Mouse (Mus musculus) lung, embryonic 14.5 days (tissue): ENCODE measurements around the gene Stk39. TPM values are rescaled to one million over a fixed set of nuclear protein-coding genes. Genes with fewer than 3 reads are reported as not detected.

Source experiments
- ATAC-seq: fragments of 200-750 bp; cut with Nextera tagmentation; 2 replicates; pipeline ENCODE4 v1.8.0; 2017; ENCODE audit warnings: mild to moderate bottlenecking, moderate TSS enrichment, moderate library complexity; ENCODE audit not compliant: insufficient read depth
- DNase-seq: peaks from one replicate; pipeline ENCODE4 v3.0.0-alpha.2; 2015
- H3K27ac ChIP-seq: fragments of 300-500 bp; sonication (generic); 2 replicates; pipeline ENCODE4 v1.5.1; 2014; ENCODE audit warnings: low read depth, mild to moderate bottlenecking, moderate library complexity
- H3K27me3 ChIP-seq: fragments of 300-500 bp; sonication (generic); 2 replicates; pipeline ENCODE4 v1.6.1; 2014; ENCODE audit warnings: low read length, control low read depth; ENCODE audit not compliant: insufficient read depth
- H3K36me3 ChIP-seq: fragments of 300-500 bp; sonication (generic); 2 replicates; pipeline ENCODE4 v1.6.1; 2014; ENCODE audit warnings: control low read depth; ENCODE audit not compliant: insufficient read depth
- H3K4me1 ChIP-seq: fragments of 300-500 bp; sonication (generic); 2 replicates; pipeline ENCODE4 v1.6.1; 2014; ENCODE audit warnings: antibody characterized with exemption, control low read depth; ENCODE audit not compliant: insufficient read depth
- H3K4me2 ChIP-seq: fragments of 300-500 bp; sonication (generic); 2 replicates; pipeline ENCODE4 v1.6.1; 2014; ENCODE audit warnings: mild to moderate bottlenecking
- H3K4me3 ChIP-seq: fragments of 300-500 bp; sonication (generic); 2 replicates; pipeline ENCODE4 v1.5.1; 2014; ENCODE audit warnings: low read depth, low read length
- H3K9ac ChIP-seq: fragments of 300-500 bp; sonication (generic); 2 replicates; pipeline ENCODE4 v1.6.1; 2014
- H3K9me3 ChIP-seq: fragments of 300-500 bp; sonication (generic); 2 replicates; pipeline ENCODE4 v1.6.1; 2016; ENCODE audit warnings: low read depth, low read length, control low read depth
- CTCF ChIP-seq: IDR thresholded peaks from 2 replicates; pipeline ENCODE4 v1.5.1; 2016; ENCODE audit warnings: antibody characterized with exemption, low read depth
- WGBS: fragments of 180-500 bp; shearing (Covaris S2); extraction: QIAGEN DNeasy Blood & Tissue Kit; methylation state at CpG from one replicate; pipeline ENCODE4 v1.1.7; 2014; 5-methylcytosine and 5-hydroxymethylcytosine counted together
- polyA plus RNA-seq: library from polyadenylated mRNA; unstranded; fragments of >200 nt; fragmentation: Nextera tagmentation; extraction: Ambion mirVana; gene quantifications from 2 replicates; pipeline ENCODE4 v1.2.1, GENCODE M21; 2014

Stk39 gene
- polyA plus RNA-seq, 1 experiment from 2014 or later: 27.6 TPM

DNA sequence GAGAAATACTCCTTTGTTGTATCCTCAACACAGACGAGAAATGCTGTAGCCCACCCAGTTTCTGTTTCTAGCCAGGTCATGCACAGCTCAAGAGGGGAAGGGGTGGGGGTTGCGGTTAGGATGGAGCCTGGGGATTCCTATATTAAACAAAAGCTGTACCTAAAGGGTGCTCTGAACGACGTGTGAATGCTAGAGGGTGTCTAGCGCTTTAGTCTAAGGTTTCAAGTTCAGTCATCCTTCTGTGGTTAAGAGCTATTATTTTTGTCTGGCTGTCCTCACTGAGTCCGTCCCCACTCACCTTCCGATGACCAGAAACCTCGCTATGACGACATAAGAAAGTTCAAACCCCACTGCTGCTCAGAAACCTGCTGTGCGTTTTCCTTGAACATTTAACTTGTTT lies 182.9 kb downstream of the Stk39 start:
- ATAC-seq (no peak), DNase-seq (no peak)
- Histone ChIP-seq H3K4me2 (no peak overlapping the region), H3K27ac (no peak overlapping the region), H3K4me3 (no peak overlapping the region), H3K9ac (no peak overlapping the region), H3K27me3 (no peaks in the 10 kb centered on the region), H3K4me1 (no peaks in the 10 kb centered on the region), H3K9me3 (no peaks in the 10 kb centered on the region), H3K36me3 (peaks cover 3% of the 10 kb centered on the region; the same call in 1 of the 2 replicates)
- TF ChIP-seq CTCF: no peak
- 71% methylated on average over 10 of the region's 10 CpGs for WGBS

- no peak overlapping the region for H3K4me3 ChIP-seq
- DNase-seq (no peak), ATAC-seq (no peak)
- no peaks in the 10 kb centered on the region for H3K27me3 ChIP-seq
- no peaks in the 10 kb centered on the region for H3K4me1 ChIP-seq
- H3K9me3 ChIP-seq: no peaks in the 10 kb centered on the region
- no peak overlapping the region for H3K9ac ChIP-seq
- H3K27ac ChIP-seq: no peak overlapping the region
- TF ChIP-seq CTCF: no peak
- peaks cover 3% of the 10 kb centered on the region; the same call in 1 of the 2 replicates for H3K36me3 ChIP-seq
- 90% methylated on average over 10 of the region's 10 CpGs for WGBS
- no peak overlapping the region for H3K4me2 ChIP-seq
Observed at GRCm38 (mm10) chr2:68288106-68288505, 184.0 kb downstream of the Stk39 start.

GRCm38 (mm10) chr2:68284391-68284790 lies 187.7 kb downstream of the Stk39 start:
- no peak overlapping the region for H3K4me3 ChIP-seq
- ATAC-seq (no peak), DNase-seq (no peak)
- H3K4me1 ChIP-seq: no peaks in the 10 kb centered on the region
- WGBS: 47% methylated on average over 2 of the region's 2 CpGs
- no peaks in the 10 kb centered on the region for H3K27me3 ChIP-seq
- no peak overlapping the region for H3K27ac ChIP-seq
- no peak overlapping the region for H3K9ac ChIP-seq
- no peak for TF ChIP-seq CTCF
- peaks cover 3% of the 10 kb centered on the region; the same call in 1 of the 2 replicates for H3K36me3 ChIP-seq
- H3K4me2 ChIP-seq: no peak overlapping the region
- H3K9me3 ChIP-seq: no peaks in the 10 kb centered on the region

- ATAC-seq: no peak
Observed at GRCm38 (mm10) chr2:68283021-68283548, 189.0 kb downstream of the Stk39 start.

GRCm38 (mm10) chr2:68281575-68281974 lies 190.5 kb downstream of the Stk39 start:
- Histone ChIP-seq H3K9me3 (no peaks in the 10 kb centered on the region), H3K4me3 (no peak overlapping the region), H3K36me3 (no peaks in the 10 kb centered on the region), H3K4me2 (no peak overlapping the region), H3K4me1 (no peaks in the 10 kb centered on the region), H3K27ac (no peak overlapping the region), H3K9ac (no peak overlapping the region), H3K27me3 (no peaks in the 10 kb centered on the region)
- WGBS: 92% methylated on average over 3 of the region's 3 CpGs
- DNase-seq: no peak
- no peak for TF ChIP-seq CTCF
- no peak for ATAC-seq

More at GRCm38 (mm10) chr2:68283021-68283548, 189.0 kb downstream of the Stk39 start:
- Histone ChIP-seq H3K27me3 (no peaks in the 10 kb centered on the region), H3K27ac (no peak overlapping the region), H3K4me3 (no peak overlapping the region), H3K9ac (no peak overlapping the region), H3K36me3 (no peaks in the 10 kb centered on the region), H3K9me3 (no peaks in the 10 kb centered on the region), H3K4me1 (no peaks in the 10 kb centered on the region), H3K4me2 (no peak overlapping the region)
- WGBS: 84% methylated on average over 6 of the region's 6 CpGs
- no peak for TF ChIP-seq CTCF
- DNase-seq: no peak

- Histone ChIP-seq H3K4me3 (no peak overlapping the region), H3K27ac (no peak overlapping the region), H3K36me3 (no peaks in the 10 kb centered on the region), H3K4me2 (no peak overlapping the region), H3K27me3 (no peaks in the 10 kb centered on the region), H3K9ac (no peak overlapping the region), H3K9me3 (no peaks in the 10 kb centered on the region), H3K4me1 (no peaks in the 10 kb centered on the region)
- ATAC-seq (no peak), DNase-seq (no peak)
- no peak for TF ChIP-seq CTCF
- WGBS: 36% methylated on average over 4 of the region's 4 CpGs
Observed at GRCm38 (mm10) chr2:68271301-68271700, 200.8 kb downstream of the Stk39 start.

DNA sequence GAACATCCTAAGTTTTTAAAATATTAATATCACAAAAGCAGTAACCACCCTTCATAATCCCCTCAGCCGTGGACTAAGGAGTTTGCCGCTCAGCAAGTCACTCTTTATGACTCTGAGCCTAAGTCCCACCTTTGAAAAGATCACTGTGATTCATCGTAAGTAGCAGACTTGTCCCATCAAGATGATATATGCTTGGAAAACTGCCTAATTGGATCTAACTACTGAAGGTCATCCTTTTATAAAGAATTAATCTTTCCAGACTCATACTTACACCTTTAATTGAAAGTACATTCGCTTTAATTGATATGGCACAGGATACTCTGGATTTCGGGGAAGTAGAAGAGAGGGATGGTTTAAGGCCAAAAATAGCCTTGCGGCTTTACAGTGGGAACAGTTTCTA lies 201.2 kb downstream of the Stk39 start:
- H3K9me3 ChIP-seq: no peaks in the 10 kb centered on the region
- H3K9ac ChIP-seq: no peak overlapping the region
- DNase-seq (no peak), ATAC-seq (no peak)
- no peaks in the 10 kb centered on the region for H3K27me3 ChIP-seq
- no peaks in the 10 kb centered on the region for H3K36me3 ChIP-seq
- TF ChIP-seq CTCF: no peak
- no peaks in the 10 kb centered on the region for H3K4me1 ChIP-seq
- no peak overlapping the region for H3K27ac ChIP-seq
- no peak overlapping the region for H3K4me2 ChIP-seq
- no peak overlapping the region for H3K4me3 ChIP-seq
- WGBS: 82% methylated on average over 6 of the region's 6 CpGs

DNA sequence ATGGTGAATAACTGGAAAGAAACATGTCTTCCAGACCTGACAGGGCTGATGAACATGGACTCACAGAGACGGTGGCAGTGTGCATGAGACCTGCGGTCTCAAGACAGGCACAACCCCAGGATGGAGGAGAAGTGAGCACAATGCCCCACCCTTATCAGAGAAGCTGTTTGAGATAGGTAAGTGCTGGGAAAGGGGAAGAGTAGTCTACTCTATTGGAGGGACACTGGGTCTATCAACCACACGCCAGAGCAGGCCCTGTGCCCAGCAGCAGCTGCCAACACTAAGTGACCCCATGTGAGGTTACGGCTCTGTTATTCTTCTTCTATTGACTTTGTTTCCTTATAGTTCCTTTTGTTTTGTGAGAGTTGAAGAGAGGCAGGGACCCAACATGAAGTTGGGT lies 202.4 kb downstream of the Stk39 start:
- Histone ChIP-seq H3K27me3 (no peaks in the 10 kb centered on the region), H3K36me3 (no peaks in the 10 kb centered on the region), H3K9me3 (no peaks in the 10 kb centered on the region), H3K4me2 (no peak overlapping the region), H3K4me1 (no peaks in the 10 kb centered on the region), H3K27ac (no peak overlapping the region), H3K4me3 (no peak overlapping the region), H3K9ac (no peak overlapping the region)
- ATAC-seq (no peak), DNase-seq (no peak)
- TF ChIP-seq CTCF: no peak
- 90% methylated on average over 4 of the region's 4 CpGs for WGBS
